Mouse (Mus musculus) hindbrain, postnatal 0 days (tissue): ENCODE results near the gene Vps50. TPM values are rescaled to one million over a fixed set of nuclear protein-coding genes. Genes with fewer than 3 reads are reported as not detected.
A peak's percentile ranks its signal among the peaks of the same experiment; 100 is the strongest.
"Not testable (repeated sequence)": the region's sequence is repeated elsewhere in the genome, so short reads cannot be mapped to it uniquely, and the experiment has no call there.

ENCODE experiments used
- ATAC-seq: fragments of 200-750 bp; cut with Nextera tagmentation; 2 replicates; pipeline ENCODE4 v1.8.0; 2017; ENCODE audit warnings: mild to moderate bottlenecking, moderate TSS enrichment, moderate library complexity
- DNase-seq: peaks from one replicate; pipeline ENCODE4 v3.0.0-alpha.2; 2015; ENCODE audit warnings: low spot score
- H3K27ac ChIP-seq: fragments of 300-500 bp; sonication (generic); 2 replicates; pipeline ENCODE4 v1.5.1; 2014; ENCODE audit warnings: mild to moderate bottlenecking
- H3K27me3 ChIP-seq: fragments of 300-500 bp; sonication (generic); 2 replicates; pipeline ENCODE4 v1.6.1; 2014; ENCODE audit warnings: low read length, mixed read lengths; ENCODE audit not compliant: insufficient read depth
- H3K36me3 ChIP-seq: fragments of 300-500 bp; sonication (generic); 2 replicates; pipeline ENCODE4 v1.6.1; 2014; ENCODE audit warnings: low read length, mixed read lengths; ENCODE audit not compliant: insufficient read depth
- H3K4me1 ChIP-seq: fragments of 300-500 bp; sonication (generic); 2 replicates; pipeline ENCODE4 v1.6.1; 2014; ENCODE audit warnings: antibody characterized with exemption, low read length, mixed read lengths; ENCODE audit not compliant: insufficient read depth
- H3K4me2 ChIP-seq: fragments of 300-500 bp; sonication (generic); 2 replicates; pipeline ENCODE4 v1.6.1; 2014; ENCODE audit warnings: low read depth, mild to moderate bottlenecking, low read length, moderate library complexity, mixed read lengths
- H3K4me3 ChIP-seq: fragments of 300-500 bp; sonication (generic); 2 replicates; pipeline ENCODE4 v1.5.1; 2014; ENCODE audit warnings: low read length
- H3K9ac ChIP-seq: fragments of 300-500 bp; sonication (generic); replicated peaks from 2 replicates; pipeline ENCODE4 v1.6.1; 2014; ENCODE audit warnings: mild to moderate bottlenecking, low read length, moderate library complexity, mixed read lengths
- H3K9me3 ChIP-seq: fragments of 300-500 bp; sonication (generic); 2 replicates; pipeline ENCODE4 v1.6.1; 2016; ENCODE audit warnings: low read length, mixed read lengths
- CTCF ChIP-seq: IDR thresholded peaks from 2 replicates; pipeline ENCODE4 v1.5.1; 2016; ENCODE audit warnings: antibody characterized with exemption, control low read depth, low read depth
- WGBS: fragments of 180-500 bp; shearing (Covaris S2); extraction: QIAGEN DNeasy Blood & Tissue Kit; methylation state at CpG from one replicate; pipeline ENCODE4 v1.1.7; 2014; 5-methylcytosine and 5-hydroxymethylcytosine counted together
- polyA plus RNA-seq: library from polyadenylated mRNA; unstranded; fragments of >200 nt; fragmentation: Nextera tagmentation; extraction: Ambion mirVana; gene quantifications from 2 replicates; pipeline ENCODE4 v1.2.1, GENCODE M21; 2015
- total RNA-seq: library from RNA; depleted of rRNA; stranded (reverse); fragments of >200 nt; gene quantifications from 2 replicates; pipeline ENCODE4 v1.2.3, GENCODE M21; 2014

The Vps50 gene
- total and polyA plus RNA-seq, 2 experiments from 2014 or later = 31.7 to 45.4 TPM

GRCm38 (mm10) chr6:3548959-3549358 is 50.8 kb downstream of the Vps50 start:
- H3K9ac ChIP-seq = no peak overlapping the region
- H3K4me2 ChIP-seq = no peak overlapping the region
- no peak overlapping the region for H3K4me3 ChIP-seq
- WGBS = 70% methylated on average over 3 of the region's 3 CpGs
- no peak for ATAC-seq
- H3K27me3 ChIP-seq = no peaks in the 10 kb centered on the region
- no peaks in the 10 kb centered on the region for H3K9me3 ChIP-seq
- H3K4me1 ChIP-seq = no peaks in the 10 kb centered on the region
- H3K36me3 ChIP-seq = no peaks in the 10 kb centered on the region
- no peak overlapping the region for H3K27ac ChIP-seq
- DNase-seq = no peak
- TF ChIP-seq CTCF = no peak

- TF ChIP-seq CTCF = no peak
- Histone ChIP-seq H3K4me2 (no peak overlapping the region), H3K27me3 (no peaks in the 10 kb centered on the region), H3K4me3 (no peak overlapping the region), H3K9ac (no peak overlapping the region), H3K4me1 (no peaks in the 10 kb centered on the region), H3K9me3 (no peaks in the 10 kb centered on the region), H3K36me3 (no peaks in the 10 kb centered on the region), H3K27ac (no peak overlapping the region)
- WGBS = 83% methylated on average over 1 of the region's 1 CpGs
- no peak for DNase-seq
- no peak for ATAC-seq
Observed at GRCm38 (mm10) chr6:3549992-3550391, 51.8 kb downstream of the Vps50 start.

GRCm38 (mm10) chr6:3552681-3553080 is 54.5 kb downstream of the Vps50 start:
- H3K4me1 ChIP-seq, H3K9ac ChIP-seq, H3K36me3 ChIP-seq, DNase-seq, H3K4me2 ChIP-seq, H3K9me3 ChIP-seq, H3K27me3 ChIP-seq, H3K27ac ChIP-seq, H3K4me3 ChIP-seq, ATAC-seq: not testable (repeated sequence)
- 84% methylated on average over 9 of the region's 9 CpGs for WGBS

- H3K4me3 ChIP-seq = no peak overlapping the region
- 79% methylated on average over 4 of the region's 4 CpGs for WGBS
- H3K27me3 ChIP-seq = no peaks in the 10 kb centered on the region
- no peaks in the 10 kb centered on the region for H3K36me3 ChIP-seq
- H3K9ac ChIP-seq = no peak overlapping the region
- DNase-seq (no peak), ATAC-seq (no peak)
- no peaks in the 10 kb centered on the region for H3K4me1 ChIP-seq
- H3K4me2 ChIP-seq = no peak overlapping the region
- no peak for TF ChIP-seq CTCF
- H3K9me3 ChIP-seq = no peaks in the 10 kb centered on the region
- no peak overlapping the region for H3K27ac ChIP-seq
Observed at GRCm38 (mm10) chr6:3557177-3557576, 59.0 kb downstream of the Vps50 start.

- H3K9ac ChIP-seq = no peak overlapping the region
- no peak for DNase-seq
- TF ChIP-seq CTCF = no peak
- H3K4me1 ChIP-seq = no peaks in the 10 kb centered on the region
- H3K27ac ChIP-seq = no peak overlapping the region
- H3K9me3 ChIP-seq = no peaks in the 10 kb centered on the region
- no peaks in the 10 kb centered on the region for H3K27me3 ChIP-seq
- peak; percentile 68 for ATAC-seq
- 67% methylated on average over 5 of the region's 5 CpGs for WGBS
- no peak overlapping the region for H3K4me3 ChIP-seq
- H3K36me3 ChIP-seq = no peaks in the 10 kb centered on the region
- H3K4me2 ChIP-seq = no peak overlapping the region
Observed at GRCm38 (mm10) chr6:3560009-3560408, 61.8 kb downstream of the Vps50 start.

- no peaks in the 10 kb centered on the region for H3K36me3 ChIP-seq
- H3K27ac ChIP-seq = no peak overlapping the region
- no peak overlapping the region for H3K9ac ChIP-seq
- no peak overlapping the region for H3K4me2 ChIP-seq
- no peak for TF ChIP-seq CTCF
- peak; percentile 9 for DNase-seq
- ATAC-seq = no peak
- no peaks in the 10 kb centered on the region for H3K27me3 ChIP-seq
- no peaks in the 10 kb centered on the region for H3K4me1 ChIP-seq
- H3K4me3 ChIP-seq = no peak overlapping the region
- no peaks in the 10 kb centered on the region for H3K9me3 ChIP-seq
Observed at GRCm38 (mm10) chr6:3562301-3562700, 64.1 kb downstream of the Vps50 start.

GRCm38 (mm10) chr6:3564118-3564517 is 65.9 kb downstream of the Vps50 start:
- H3K4me1 ChIP-seq, H3K27ac ChIP-seq, H3K4me2 ChIP-seq, H3K4me3 ChIP-seq, DNase-seq, H3K27me3 ChIP-seq, H3K9me3 ChIP-seq, H3K36me3 ChIP-seq, ATAC-seq, H3K9ac ChIP-seq: not testable (repeated sequence)
